Mouse (Mus musculus) retina, adult 2 months (tissue): Measurements from ENCODE around the gene Ywhab.

Experiments used
- DNase-seq: peaks from one replicate; pipeline ENCODE4 v3.0.0-alpha.2; 2012; ENCODE audit warnings: low read depth, low spot score

Ywhab gene

GRCm38 (mm10) chr2:164009227-164009626, 14.5 kb downstream of the Ywhab start:
- DNase-seq = no peak

- DNase-seq = no peak
Observed at GRCm38 (mm10) chr2:164010496-164010895, 15.7 kb downstream of the Ywhab start.

- DNase-seq = no peak
Observed at GRCm38 (mm10) chr2:164010944-164011343, 16.2 kb downstream of the Ywhab start.

- no peak for DNase-seq
Observed at GRCm38 (mm10) chr2:164015304-164015703, 20.5 kb downstream of the Ywhab start.

- no peak for DNase-seq
Observed at GRCm38 (mm10) chr2:164018910-164019309, 24.1 kb downstream of the Ywhab start.

- no peak for DNase-seq
Observed at GRCm38 (mm10) chr2:164019943-164020342, 25.2 kb downstream of the Ywhab start.

- DNase-seq = no peak
Observed at GRCm38 (mm10) chr2:164022104-164022503, 27.3 kb downstream of the Ywhab start.

- no peak for DNase-seq
Observed at GRCm38 (mm10) chr2:164025150-164025549, 30.4 kb downstream of the Ywhab start, which contains the start of gene Pabpc1l. Pabpc1l (plus strand) TSS chr2:164025450.

- DNase-seq = no peak
Observed at GRCm38 (mm10) chr2:164031147-164031546, 36.4 kb downstream of the Ywhab start.

- DNase-seq = no peak
Observed at GRCm38 (mm10) chr2:164032973-164033372, 38.2 kb downstream of the Ywhab start.

- peak; percentile 47 for DNase-seq
Observed at GRCm38 (mm10) chr2:164036520-164037019, 41.8 kb downstream of the Ywhab start.

- DNase-seq = no peak
Observed at GRCm38 (mm10) chr2:164038407-164039028, 43.8 kb downstream of the Ywhab start.

- DNase-seq = no peak
Observed at GRCm38 (mm10) chr2:164040949-164041348, 46.2 kb downstream of the Ywhab start.

- DNase-seq = no peak
Observed at GRCm38 (mm10) chr2:164041523-164041922, 46.8 kb downstream of the Ywhab start.

GRCm38 (mm10) chr2:164047197-164047690, 52.5 kb downstream of the Ywhab start:
- no peak for DNase-seq

GRCm38 (mm10) chr2:164053767-164054166, 59.0 kb downstream of the Ywhab start:
- no peak for DNase-seq

- DNase-seq = no peak
Observed at GRCm38 (mm10) chr2:164054671-164055070, 59.9 kb downstream of the Ywhab start.

GRCm38 (mm10) chr2:164059634-164060235, 65.0 kb downstream of the Ywhab start:
- no peak for DNase-seq
